Mouse (Mus musculus): Measurements from ENCODE around the gene Arhgap8. TPM values are rescaled to one million over a fixed set of nuclear protein-coding genes. Genes with fewer than 3 reads are reported as not detected.
"Not testable (repeated sequence)": the region's sequence is repeated elsewhere in the genome, so short reads cannot be mapped to it uniquely, and the experiment has no call there.

Arhgap8 gene
- polyA plus RNA-seq, 1 experiment: 5.3 TPM

GRCm38 (mm10) chr15:84720291-84721204, 696 bp downstream of the Arhgap8 start:
- peak; percentile 26 for DNase-seq
- 15% methylated on average over 33 of the region's 33 CpGs for WGBS
- TF ChIP-seq CTCF (conservative IDR thresholded peaks at IDR 0.05; ENCODE audit: insufficient read depth, insufficient read length, low read depth, low read length) (no peak), POLR2A (IDR thresholded peaks at IDR 0.05; ENCODE audit: low read depth, low read length) (no peak)
- peak overlapping the region; percentile 47 for H3K4me3 ChIP-seq (ENCODE audit: insufficient read depth, low read depth, low read length)
- H3K36me3 ChIP-seq (ENCODE audit: control insufficient read depth, insufficient read depth, low read length): no peaks in the 10 kb centered on the region
- H3K27me3 ChIP-seq (replicated peaks; ENCODE audit: control insufficient read depth, insufficient read depth, low read length): no peaks in the 10 kb centered on the region
- H3K4me1 ChIP-seq (ENCODE audit: control insufficient read depth, insufficient read depth, low read length): no peaks in the 10 kb centered on the region
- H3K27ac ChIP-seq (ENCODE audit: insufficient read depth, low read depth, low read length): no peak overlapping the region

GRCm38 (mm10) chr15:84723656-84724055, 3.8 kb downstream of the Arhgap8 start:
- not testable (repeated sequence) for H3K27ac ChIP-seq (ENCODE audit: insufficient read depth, low read depth, low read length); H3K4me3 ChIP-seq (ENCODE audit: insufficient read depth, low read depth, low read length); H3K4me1 ChIP-seq (ENCODE audit: control insufficient read depth, insufficient read depth, low read length); DNase-seq; H3K36me3 ChIP-seq (ENCODE audit: control insufficient read depth, insufficient read depth, low read length); H3K27me3 ChIP-seq (replicated peaks; ENCODE audit: control insufficient read depth, insufficient read depth, low read length)
- WGBS: 85% methylated on average over 1 of the region's 1 CpGs

GRCm38 (mm10) chr15:84724199-84724598, 4.3 kb downstream of the Arhgap8 start:
- no peak for TF ChIP-seq POLR2A (IDR thresholded peaks at IDR 0.05; ENCODE audit: low read depth, low read length)
- TF ChIP-seq CTCF (conservative IDR thresholded peaks at IDR 0.05; ENCODE audit: insufficient read depth, insufficient read length, low read depth, low read length): no peak
- no peaks in the 10 kb centered on the region for H3K27me3 ChIP-seq (replicated peaks; ENCODE audit: control insufficient read depth, insufficient read depth, low read length)
- 51% methylated on average over 4 of the region's 4 CpGs for WGBS
- peak; percentile 57 for DNase-seq
- no peaks in the 10 kb centered on the region for H3K4me1 ChIP-seq (ENCODE audit: control insufficient read depth, insufficient read depth, low read length)
- H3K4me3 ChIP-seq (ENCODE audit: insufficient read depth, low read depth, low read length): no peak overlapping the region
- no peaks in the 10 kb centered on the region for H3K36me3 ChIP-seq (ENCODE audit: control insufficient read depth, insufficient read depth, low read length)
- H3K27ac ChIP-seq (ENCODE audit: insufficient read depth, low read depth, low read length): peak overlapping the region; percentile 53; the same call in 1 of the 2 replicates

GRCm38 (mm10) chr15:84729685-84730084, 9.8 kb downstream of the Arhgap8 start:
- no peaks in the 10 kb centered on the region for H3K27me3 ChIP-seq (replicated peaks; ENCODE audit: control insufficient read depth, insufficient read depth, low read length)
- no peaks in the 10 kb centered on the region for H3K4me1 ChIP-seq (ENCODE audit: control insufficient read depth, insufficient read depth, low read length)
- H3K36me3 ChIP-seq (ENCODE audit: control insufficient read depth, insufficient read depth, low read length): no peaks in the 10 kb centered on the region
- DNase-seq: no peak
- no peak overlapping the region for H3K27ac ChIP-seq (ENCODE audit: insufficient read depth, low read depth, low read length)
- 75% methylated on average over 6 of the region's 6 CpGs for WGBS
- no peak overlapping the region for H3K4me3 ChIP-seq (ENCODE audit: insufficient read depth, low read depth, low read length)
- TF ChIP-seq POLR2A (IDR thresholded peaks at IDR 0.05; ENCODE audit: low read depth, low read length) (no peak), CTCF (conservative IDR thresholded peaks at IDR 0.05; ENCODE audit: insufficient read depth, insufficient read length, low read depth, low read length) (no peak)

- no peak overlapping the region for H3K4me3 ChIP-seq (ENCODE audit: insufficient read depth, low read depth, low read length)
- no peak for DNase-seq
- H3K4me1 ChIP-seq (ENCODE audit: control insufficient read depth, insufficient read depth, low read length): no peaks in the 10 kb centered on the region
- no peaks in the 10 kb centered on the region for H3K36me3 ChIP-seq (ENCODE audit: control insufficient read depth, insufficient read depth, low read length)
- no peaks in the 10 kb centered on the region for H3K27me3 ChIP-seq (replicated peaks; ENCODE audit: control insufficient read depth, insufficient read depth, low read length)
- H3K27ac ChIP-seq (ENCODE audit: insufficient read depth, low read depth, low read length): no peak overlapping the region
- 46% methylated on average over 1 of the region's 1 CpGs for WGBS
- TF ChIP-seq CTCF (conservative IDR thresholded peaks at IDR 0.05; ENCODE audit: insufficient read depth, insufficient read length, low read depth, low read length) (no peak), POLR2A (IDR thresholded peaks at IDR 0.05; ENCODE audit: low read depth, low read length) (no peak)
Measured at GRCm38 (mm10) chr15:84730893-84731292, 11.0 kb downstream of the Arhgap8 start.

- no peak for DNase-seq
- TF ChIP-seq CTCF (conservative IDR thresholded peaks at IDR 0.05; ENCODE audit: insufficient read depth, insufficient read length, low read depth, low read length) (no peak), POLR2A (IDR thresholded peaks at IDR 0.05; ENCODE audit: low read depth, low read length) (no peak)
- no peak overlapping the region for H3K4me3 ChIP-seq (ENCODE audit: insufficient read depth, low read depth, low read length)
- no peaks in the 10 kb centered on the region for H3K27me3 ChIP-seq (replicated peaks; ENCODE audit: control insufficient read depth, insufficient read depth, low read length)
- 51% methylated on average over 18 of the region's 18 CpGs for WGBS
- no peaks in the 10 kb centered on the region for H3K36me3 ChIP-seq (ENCODE audit: control insufficient read depth, insufficient read depth, low read length)
- H3K27ac ChIP-seq (ENCODE audit: insufficient read depth, low read depth, low read length): no peak overlapping the region
- H3K4me1 ChIP-seq (ENCODE audit: control insufficient read depth, insufficient read depth, low read length): no peaks in the 10 kb centered on the region
Measured at GRCm38 (mm10) chr15:84731676-84732424, 12.0 kb downstream of the Arhgap8 start.

GRCm38 (mm10) chr15:84732425-84732749, 12.5 kb downstream of the Arhgap8 start:
- no peaks in the 10 kb centered on the region for H3K4me1 ChIP-seq (ENCODE audit: control insufficient read depth, insufficient read depth, low read length)
- no peak overlapping the region for H3K4me3 ChIP-seq (ENCODE audit: insufficient read depth, low read depth, low read length)
- H3K36me3 ChIP-seq (ENCODE audit: control insufficient read depth, insufficient read depth, low read length): no peaks in the 10 kb centered on the region
- TF ChIP-seq POLR2A (IDR thresholded peaks at IDR 0.05; ENCODE audit: low read depth, low read length): no peak
- TF ChIP-seq CTCF (conservative IDR thresholded peaks at IDR 0.05; ENCODE audit: insufficient read depth, insufficient read length, low read depth, low read length): no peak
- no peaks in the 10 kb centered on the region for H3K27me3 ChIP-seq (replicated peaks; ENCODE audit: control insufficient read depth, insufficient read depth, low read length)
- 69% methylated on average over 4 of the region's 4 CpGs for WGBS
- no peak for DNase-seq
- H3K27ac ChIP-seq (ENCODE audit: insufficient read depth, low read depth, low read length): no peak overlapping the region

Measured in kidney, adult 2 months (tissue).